Mouse (Mus musculus) heart, postnatal 36 days (tissue): ENCODE results near the gene Ppme1. TPM values are rescaled to one million over a fixed set of nuclear protein-coding genes. Genes with fewer than 3 reads are reported as not detected.

Experiments used
- DNase-seq, 2 experiments: peaks; one replicate each; pipeline ENCODE4 v3.0.0; 2021 to 2022
- intact Hi-C: fragments of 180-260 bp; cut with DNase I; formaldehyde crosslinking; loops from one replicate; pipeline ENCODE4 v1.15.1; 2025
- total RNA-seq, 2 experiments: library from RNA; stranded (reverse); gene quantifications; 2 replicates each; pipeline ENCODE4 v1.2.3; 2021

The Ppme1 gene
- 10 to 100 TPM; 35.6 to 37.2 TPM for total RNA-seq

GRCm38 (mm10) chr7:100371495-100372451, at the start of gene Ppme1, which contains the start of gene C2cd3:
Ppme1 (minus strand) TSS chr7:100372307.
C2cd3 (plus strand) TSS chr7:100372233.
- intact Hi-C loops: no loop called here
- peak; percentile 99 for DNase-seq

- intact Hi-C loops: no loop called here
- no peak for DNase-seq
Measured at GRCm38 (mm10) chr7:100408684-100409083, 36.6 kb upstream of the Ppme1 start.

DNA sequence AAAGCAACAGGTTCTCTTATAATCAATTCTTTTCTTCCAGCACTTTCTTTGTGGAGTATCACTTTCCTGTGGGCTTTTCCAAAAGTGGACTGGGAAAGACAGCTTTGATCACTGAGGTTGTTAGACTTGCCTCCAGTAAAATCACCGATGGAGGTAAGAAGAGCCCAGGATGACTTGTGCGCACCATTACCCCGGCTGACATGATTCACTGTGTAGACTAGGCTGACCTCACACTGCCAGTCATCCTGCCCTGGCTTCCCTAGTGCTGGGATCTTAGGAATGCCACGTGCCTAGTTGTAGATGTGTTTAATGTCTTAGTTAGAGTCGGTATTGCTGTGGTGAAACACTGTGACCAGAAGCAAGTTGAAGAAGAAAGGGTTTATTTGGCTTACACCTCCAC, 35.6 kb upstream of the Ppme1 start:
- intact Hi-C loops: no loop called here
- DNase-seq: no peak

DNA sequence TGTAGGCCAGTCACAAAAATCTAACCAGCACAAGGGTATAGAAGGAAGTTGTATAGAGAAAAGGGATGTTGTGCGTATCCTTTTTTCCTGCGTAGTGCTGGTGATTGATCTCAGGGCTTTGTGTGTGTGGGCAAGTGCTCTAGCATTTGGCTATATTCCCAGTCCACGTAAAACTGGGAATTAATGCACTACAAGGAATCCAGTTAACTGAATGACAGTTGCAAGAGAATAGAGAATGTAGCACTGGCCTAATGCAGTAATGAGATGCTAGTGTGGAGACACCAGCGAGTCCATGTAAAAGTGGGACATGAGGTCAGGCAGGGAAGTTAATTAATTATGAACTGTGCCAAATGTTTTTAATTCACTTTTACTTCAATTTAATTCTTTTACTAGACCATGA, 30.6 kb upstream of the Ppme1 start:
- no peak for DNase-seq
- intact Hi-C loops: no loop called here

DNA sequence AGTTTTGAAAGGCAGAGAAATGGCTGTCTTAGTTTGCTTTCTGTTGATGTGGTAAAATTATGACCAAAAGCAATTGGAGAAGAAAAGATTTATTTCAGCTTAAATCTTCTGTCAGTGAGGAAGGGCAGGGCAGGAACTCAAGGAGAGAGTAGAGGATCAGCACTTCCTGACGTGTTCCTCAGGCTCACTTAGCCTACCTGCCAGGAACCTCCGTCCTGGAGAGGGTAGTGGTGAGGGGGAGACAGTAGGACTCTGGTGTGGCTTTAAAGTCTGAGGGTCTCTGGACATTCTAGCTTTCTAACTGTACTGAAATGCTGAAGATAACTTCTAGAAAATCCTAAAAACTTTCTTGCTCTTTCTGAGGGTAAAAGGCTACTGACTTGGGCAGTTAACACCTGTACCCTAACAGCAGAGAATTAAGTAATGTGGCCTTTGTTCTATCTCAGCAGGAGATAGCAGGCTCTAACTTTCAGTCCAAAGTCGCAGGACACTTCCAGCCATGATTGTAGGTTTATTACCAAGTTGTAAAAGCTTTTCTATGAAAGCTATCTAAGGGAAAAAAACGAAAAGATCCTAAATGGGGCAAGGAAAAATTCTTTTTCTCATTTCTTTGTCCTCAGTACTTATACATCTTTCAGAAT, 28.9 kb upstream of the Ppme1 start:
- intact Hi-C loops: no loop called here
- DNase-seq: no peak

- DNase-seq: peak; percentile 15
- intact Hi-C loops: no loop called here
Measured at GRCm38 (mm10) chr7:100399231-100399913, 27.3 kb upstream of the Ppme1 start.

DNA sequence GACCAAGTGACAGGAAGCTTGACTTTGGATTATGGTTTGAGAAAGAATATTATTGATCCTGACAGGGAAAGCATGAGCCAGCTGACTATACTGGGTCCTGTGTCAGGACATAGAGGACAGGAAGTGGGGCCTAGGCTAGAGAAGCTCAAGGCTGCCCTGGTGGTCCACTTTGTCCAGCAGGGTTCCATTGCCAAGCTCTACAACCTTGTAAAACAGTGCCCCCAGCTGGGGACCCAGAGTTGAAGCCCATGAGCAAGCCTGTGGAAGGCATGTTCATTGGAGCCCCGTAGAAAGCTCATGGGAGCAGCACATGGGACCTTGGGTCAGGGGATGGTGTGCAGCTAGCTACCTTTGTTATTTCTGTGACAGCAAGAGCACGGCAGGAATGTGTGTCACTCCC, 20.2 kb upstream of the Ppme1 start:
- intact Hi-C loops: loop anchor here (5.0 kb wide), 1 partner anchor 115 kb away; no protein-coding TSS in a partner anchor
- no peak for DNase-seq

DNA sequence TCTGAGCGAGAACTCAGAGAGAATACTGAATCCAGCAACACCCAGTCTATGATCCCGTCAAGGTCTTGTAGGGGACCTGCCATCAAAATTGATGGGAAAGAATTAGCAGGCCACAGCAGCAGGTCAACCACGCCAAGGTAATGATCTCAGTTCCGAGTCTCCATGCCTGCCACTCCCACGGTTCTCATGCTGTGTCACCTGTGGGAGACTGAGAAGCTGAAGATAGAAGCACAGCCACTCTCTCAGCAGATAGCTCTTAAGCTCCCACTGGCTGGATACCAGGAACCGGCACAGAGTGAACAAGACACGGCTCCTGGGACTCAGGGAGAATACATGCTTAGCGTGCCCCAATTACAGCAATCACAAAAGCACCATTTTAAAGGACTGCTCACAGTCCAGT, 18.1 kb upstream of the Ppme1 start:
- intact Hi-C loops: loop anchor here (5.0 kb wide), 1 partner anchor 113 kb away; no protein-coding TSS in a partner anchor
- DNase-seq: no peak

GRCm38 (mm10) chr7:100388174-100388573, 16.1 kb upstream of the Ppme1 start:
- intact Hi-C loops: no loop called here
- DNase-seq: no peak

DNA sequence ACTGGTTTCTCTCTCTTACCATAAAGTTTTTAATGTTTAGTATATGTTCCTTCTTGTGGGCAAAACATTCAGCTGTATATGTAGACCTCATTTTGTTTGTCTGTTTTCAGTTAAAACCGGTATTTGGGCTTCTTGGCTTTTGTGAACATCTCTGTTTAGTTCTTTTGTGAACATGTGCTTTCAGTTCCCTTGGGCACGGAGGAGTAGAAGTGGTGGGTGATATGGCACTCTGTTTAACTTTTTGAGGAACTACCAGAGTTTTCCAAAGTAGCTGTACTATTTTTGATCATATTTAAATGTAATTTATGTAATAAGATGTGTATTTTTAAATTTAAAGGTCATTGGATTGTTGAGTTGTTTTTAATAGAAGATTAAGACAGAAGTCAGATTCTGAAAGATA, 11.1 kb upstream of the Ppme1 start:
- intact Hi-C loops: no loop called here
- no peak for DNase-seq

- intact Hi-C loops: no loop called here
Measured at GRCm38 (mm10) chr7:100381161-100381560, 9.1 kb upstream of the Ppme1 start.

GRCm38 (mm10) chr7:100378257-100378656, 6.2 kb upstream of the Ppme1 start:
- intact Hi-C loops: no loop called here
- no peak for DNase-seq

More at GRCm38 (mm10) chr7:100381161-100381560, 9.1 kb upstream of the Ppme1 start:
- no peak for DNase-seq

DNA sequence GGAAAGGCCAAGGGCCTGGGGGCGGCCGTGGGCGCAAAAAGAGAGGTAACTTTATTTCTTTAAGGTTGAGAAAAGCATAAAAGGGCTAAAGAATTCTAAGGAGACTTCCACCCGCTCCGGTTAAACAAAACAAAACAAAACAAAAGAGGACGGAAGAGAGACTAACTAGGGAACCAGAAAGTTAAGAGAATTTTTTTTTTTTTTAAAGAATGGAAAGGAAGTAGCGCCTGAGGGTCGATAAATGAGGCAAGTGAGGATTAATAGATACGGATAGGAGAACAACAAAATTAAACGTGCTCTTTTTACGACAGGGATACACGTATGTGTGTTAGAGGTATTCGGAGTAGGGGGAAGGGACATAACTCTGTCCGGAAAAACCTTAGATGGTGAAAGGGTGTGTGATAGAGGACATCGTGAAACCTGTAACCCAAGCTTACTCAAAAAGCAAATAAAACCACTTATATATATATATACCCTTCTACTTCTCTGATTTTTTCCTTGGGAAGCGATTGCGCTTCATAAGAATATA, 409 bp upstream of the Ppme1 start:
- intact Hi-C loops: no loop called here

GRCm38 (mm10) chr7:100364888-100365287, 7.2 kb downstream of the Ppme1 start:
- no peak for DNase-seq

More for the DNA sequence above, 409 bp upstream of the Ppme1 start:
- no peak for DNase-seq

GRCm38 (mm10) chr7:100363162-100363561, 8.9 kb downstream of the Ppme1 start:
- DNase-seq: no peak
- intact Hi-C loops: no loop called here

More at GRCm38 (mm10) chr7:100364888-100365287, 7.2 kb downstream of the Ppme1 start:
- intact Hi-C loops: no loop called here

DNA sequence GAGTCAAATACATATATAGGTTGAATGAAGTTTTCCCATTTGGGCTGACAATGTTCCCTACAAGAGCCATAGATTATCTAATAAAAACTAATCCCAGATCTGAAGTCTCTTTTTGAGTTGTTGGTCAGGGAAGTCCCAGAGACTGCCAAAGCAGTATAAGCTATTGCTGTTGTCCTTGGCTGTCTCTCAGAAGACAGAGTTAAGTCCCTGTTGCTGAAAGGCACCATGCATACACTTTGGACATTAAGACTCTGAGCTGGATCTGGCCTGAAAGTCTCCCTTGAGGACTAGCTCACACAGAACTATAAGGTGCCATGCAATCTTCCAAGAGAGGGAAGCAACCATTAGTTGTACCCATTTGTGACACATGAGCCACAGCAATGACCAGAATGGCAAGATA, 14.3 kb downstream of the Ppme1 start:
- intact Hi-C loops: no loop called here
- no peak for DNase-seq

DNA sequence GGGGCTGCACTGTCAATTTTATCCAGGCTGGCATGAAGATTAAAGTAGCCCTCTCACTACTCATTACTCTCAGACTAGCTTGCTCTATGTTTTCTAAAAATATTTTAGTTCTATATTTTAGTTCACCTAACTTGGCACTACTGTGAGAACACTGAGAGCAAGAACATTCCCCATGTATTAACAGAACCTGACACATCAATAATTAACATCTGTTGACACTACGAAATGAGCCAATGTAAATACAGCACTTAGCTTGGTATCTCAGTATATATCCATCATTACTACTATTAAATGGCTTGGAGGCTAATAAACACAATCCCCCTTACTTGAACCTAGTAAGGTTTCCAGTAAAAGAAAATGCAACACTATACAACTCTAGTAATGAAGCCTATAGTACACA, 15.3 kb downstream of the Ppme1 start:
- DNase-seq: no peak
- intact Hi-C loops: no loop called here

- intact Hi-C loops: no loop called here
- no peak for DNase-seq
Measured at GRCm38 (mm10) chr7:100356324-100356723, 15.8 kb downstream of the Ppme1 start.

GRCm38 (mm10) chr7:100354984-100355383, 17.1 kb downstream of the Ppme1 start:
- no peak for DNase-seq
- intact Hi-C loops: no loop called here

DNA sequence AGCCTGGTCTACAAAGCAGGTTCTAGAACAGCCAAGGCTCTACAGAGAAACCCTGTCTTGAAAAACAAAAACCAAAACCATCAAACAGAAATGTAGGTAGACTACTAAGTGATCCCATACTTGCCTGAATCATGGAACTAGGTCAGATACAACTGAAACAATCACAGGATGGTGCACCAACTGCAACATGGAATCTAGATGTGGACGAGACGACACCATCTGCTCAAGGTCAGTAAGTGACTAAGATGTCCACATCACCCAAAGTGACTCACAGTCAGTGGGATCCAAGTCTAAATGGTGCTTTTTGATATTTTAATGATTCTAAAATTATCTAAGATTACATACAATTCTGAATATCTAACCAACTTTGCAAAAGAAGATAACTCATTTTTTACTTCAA, 36.2 kb downstream of the Ppme1 start:
- DNase-seq: no peak
- intact Hi-C loops: no loop called here

GRCm38 (mm10) chr7:100331269-100331668, 40.8 kb downstream of the Ppme1 start:
- no peak for DNase-seq
- intact Hi-C loops: no loop called here
